Mouse (Mus musculus) MEL (cell line): ENCODE data around the gene Cct2.

ENCODE experiments used
- CTCF ChIP-seq, 3 experiments: IDR thresholded peaks in 2 of 3; conservative IDR thresholded peaks in 1 of 3; 2 replicates each; pipeline ENCODE4 v1.5.1; 2011 to 2012; ENCODE audit warnings: low read length in 3 of 3, low read depth in 2 of 3, mild to moderate bottlenecking in 2 of 3, improper control_type of control experiment in 1 of 3, inconsistent platforms in 1 of 3, mixed read lengths in 1 of 3, moderate library complexity in 1 of 3; ENCODE audit not compliant: control insufficient read depth in 1 of 3, insufficient read depth in 1 of 3, poor library complexity in 1 of 3, severe bottlenecking in 1 of 3
- GATA1 ChIP-seq: IDR thresholded peaks from 2 replicates; pipeline ENCODE4 v1.6.1; 2011; ENCODE audit warnings: low read depth, low read length, improper control_type of control experiment
- HCFC1 ChIP-seq: IDR thresholded peaks from 2 replicates; pipeline ENCODE4 v1.6.1; 2012; ENCODE audit warnings: low read depth, mild to moderate bottlenecking, inconsistent platforms, low read length, improper control_type of control experiment, moderate library complexity
- JUND ChIP-seq: IDR thresholded peaks from 2 replicates; pipeline ENCODE4 v1.6.1; 2011; ENCODE audit warnings: low read depth, mild to moderate bottlenecking, improper control_type of control experiment, low read length
- NRF1 ChIP-seq: IDR thresholded peaks from 2 replicates; pipeline ENCODE4 v1.6.1; 2014; ENCODE audit warnings: low read depth, mild to moderate bottlenecking, inconsistent platforms, low read length, improper control_type of control experiment, moderate library complexity; ENCODE audit not compliant: poor library complexity, insufficient read depth, severe bottlenecking
- TCF12 ChIP-seq: IDR thresholded peaks from 2 replicates; pipeline ENCODE4 v1.6.1; 2014; ENCODE audit warnings: low read depth, mild to moderate bottlenecking, inconsistent platforms, low read length, improper control_type of control experiment, moderate library complexity
- UBTF ChIP-seq: IDR thresholded peaks from 2 replicates; pipeline ENCODE4 v1.6.1; 2012; ENCODE audit warnings: low read depth, mild to moderate bottlenecking, inconsistent platforms, low read length, improper control_type of control experiment, moderate library complexity, borderline replicate concordance; ENCODE audit not compliant: insufficient read depth

DNA sequence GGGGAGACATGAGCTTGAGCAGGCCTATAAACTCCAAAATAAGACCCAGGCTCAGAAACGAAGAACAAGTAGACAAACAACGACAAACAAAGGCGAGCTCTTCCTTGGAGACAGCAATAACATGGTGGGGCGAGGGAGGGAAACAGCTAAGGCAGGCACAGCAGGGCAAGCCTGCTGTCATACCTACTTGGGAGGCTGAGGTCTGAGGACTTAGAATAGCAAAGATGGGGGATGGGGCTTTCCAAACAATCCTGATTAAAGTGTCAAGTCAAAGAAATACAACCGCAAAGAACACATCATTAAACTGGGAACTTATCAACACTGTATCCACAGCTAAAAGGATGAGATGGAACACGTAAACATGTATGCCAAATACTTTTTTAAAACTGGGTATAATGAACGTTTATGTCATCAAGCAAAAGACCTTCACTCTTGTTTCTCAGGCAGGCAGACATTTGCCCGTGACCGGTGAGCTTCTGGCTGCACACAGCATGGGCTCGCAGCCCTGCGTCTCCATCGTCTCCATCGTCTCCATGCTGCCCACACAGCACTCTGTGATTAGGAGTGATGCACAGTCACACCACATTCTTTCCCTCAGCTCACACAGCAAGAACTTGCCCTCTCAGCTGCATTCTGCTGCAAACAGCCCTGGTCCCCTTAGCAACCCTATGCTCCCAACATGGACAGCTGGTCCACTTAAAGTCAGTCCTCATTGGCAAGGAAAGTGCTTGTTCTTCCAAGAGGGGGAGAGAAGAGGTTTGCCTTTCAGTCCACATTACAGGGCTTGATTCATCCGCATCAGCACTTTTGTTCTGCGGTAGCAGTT lies 31.1 kb upstream of the Cct2 start:
- TF ChIP-seq NRF1 = no peak
- no peak for TF ChIP-seq CTCF (IDR thresholded peaks at IDR 0.05 in 2 of 3, conservative IDR thresholded peaks at IDR 0.05 in 1 of 3; ENCODE audit: control insufficient read depth in 1 of 3, insufficient read depth in 1 of 3, low read depth in 2 of 3, low read length in 3 of 3, poor library complexity in 1 of 3, severe bottlenecking in 1 of 3)
- TF ChIP-seq TCF12 = no peak
- no peak for TF ChIP-seq GATA1
- no peak for TF ChIP-seq HCFC1
- no peak for TF ChIP-seq UBTF
- TF ChIP-seq JUND = no peak
